Mouse (Mus musculus): Measurements from ENCODE around the gene Abcb6. TPM values are rescaled to one million over a fixed set of nuclear protein-coding genes. Genes with fewer than 3 reads are reported as not detected.

Gene Abcb6
- polyA plus RNA-seq, 1 experiment: 30.1 TPM

DNA sequence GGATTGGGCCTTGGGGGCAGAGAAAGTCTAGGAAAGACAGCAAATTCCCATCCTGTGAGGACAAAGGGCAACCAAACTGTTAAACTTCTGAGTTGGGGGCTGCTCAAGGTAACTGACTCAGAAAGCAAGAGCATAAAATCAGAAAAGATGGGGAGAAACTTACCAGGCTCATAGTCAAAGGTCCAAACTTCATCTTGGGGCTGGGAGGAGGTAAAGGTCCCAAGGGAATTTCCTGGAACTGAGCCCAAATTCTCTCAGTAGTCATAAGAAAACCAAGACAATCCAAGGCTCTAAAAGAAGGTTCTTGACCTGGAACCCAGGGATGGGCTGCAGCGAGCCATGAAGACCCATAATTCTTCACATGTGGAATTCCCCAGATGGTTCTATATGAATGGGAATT, 21.0 kb upstream of the Abcb6 start:
- no peak for DNase-seq (ENCODE audit: low read depth)

DNA sequence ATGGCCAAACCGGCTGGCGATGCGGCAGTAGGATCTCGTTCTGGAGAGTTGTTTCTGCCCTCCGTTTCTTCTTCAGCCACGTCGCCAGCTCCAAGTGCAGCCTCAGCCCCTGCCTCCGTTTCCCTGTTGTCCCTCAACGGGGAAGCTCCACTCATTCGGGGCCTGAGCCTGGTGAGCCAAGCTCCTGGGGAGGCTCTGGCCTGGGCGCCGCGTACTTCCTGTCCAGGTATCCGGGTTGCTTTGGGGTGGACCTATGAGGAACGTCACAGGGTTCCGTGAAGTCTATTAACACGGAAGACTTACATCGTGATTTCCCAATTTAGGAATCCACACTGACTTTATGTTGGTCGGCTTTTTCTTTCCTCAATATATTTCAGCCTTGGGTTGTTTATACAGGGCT, 12.3 kb upstream of the Abcb6 start:
- DNase-seq (ENCODE audit: low read depth): no peak

DNA sequence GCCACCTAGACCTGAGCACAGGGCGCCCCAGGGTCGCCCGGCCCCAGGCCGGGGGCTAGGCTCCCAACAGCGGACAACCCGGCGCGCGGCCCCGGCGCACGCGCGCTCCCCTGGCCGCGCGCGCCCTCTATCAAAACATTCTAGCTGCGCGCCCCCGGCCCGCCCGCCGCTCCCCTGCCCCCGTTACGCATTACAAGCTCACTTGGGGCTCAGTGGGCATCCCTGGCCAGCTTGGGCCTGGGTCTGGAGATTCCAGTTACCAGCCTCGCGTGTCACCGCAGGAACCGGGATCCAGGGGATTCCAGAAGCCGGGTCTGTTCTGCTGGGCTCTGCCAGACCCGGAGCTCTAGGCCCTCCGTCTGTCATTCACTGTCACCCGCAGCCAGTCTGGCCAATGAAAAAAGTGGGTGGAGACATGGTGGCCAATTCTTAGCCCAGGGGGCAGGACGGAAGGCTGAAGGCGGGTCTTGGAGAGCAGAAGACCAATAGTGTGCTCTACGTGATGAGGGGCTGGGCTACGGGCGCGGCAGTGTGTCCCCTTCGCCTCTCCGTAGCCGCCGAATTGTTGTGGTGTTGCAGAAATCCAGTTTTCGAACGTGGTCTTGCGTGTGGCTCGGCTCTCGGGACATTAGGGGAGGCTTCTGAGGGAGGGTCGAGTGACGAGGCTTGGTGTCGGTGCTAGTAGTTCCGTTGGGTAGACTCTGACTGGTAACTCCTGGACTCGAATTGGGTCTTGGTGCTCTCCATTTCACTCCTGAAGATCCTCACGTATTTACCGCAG, 11.6 kb upstream of the Abcb6 start, which contains the start of the genes Ankzf1 and Atg9a:
Gene Ankzf1, plus strand, starts transcription at position 530 of the 781 bp plus-strand sequence.
Gene Atg9a, minus strand, starts transcription at position 575 of the 781 bp plus-strand sequence.
- peak; percentile 92 for DNase-seq (ENCODE audit: low read depth)

DNA sequence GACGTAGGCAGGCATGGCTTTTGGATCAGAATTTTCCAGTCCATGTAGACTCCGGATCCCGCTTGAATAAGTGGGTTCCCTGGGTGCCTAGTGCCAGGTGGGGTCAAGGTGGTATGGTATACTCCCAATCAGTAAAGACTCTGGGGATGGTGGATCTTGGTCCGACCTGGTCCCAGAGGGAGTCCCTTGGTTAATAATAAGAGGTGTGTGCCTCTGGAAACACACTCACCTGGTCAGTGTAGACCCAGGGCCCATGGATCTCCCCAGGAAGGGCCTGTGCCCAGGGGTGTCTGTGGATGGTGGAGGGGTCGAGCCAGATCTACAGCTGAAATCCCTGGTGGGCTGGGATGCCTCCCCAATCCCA, 11.0 kb upstream of the Abcb6 start:
- DNase-seq (ENCODE audit: low read depth): no peak

DNA sequence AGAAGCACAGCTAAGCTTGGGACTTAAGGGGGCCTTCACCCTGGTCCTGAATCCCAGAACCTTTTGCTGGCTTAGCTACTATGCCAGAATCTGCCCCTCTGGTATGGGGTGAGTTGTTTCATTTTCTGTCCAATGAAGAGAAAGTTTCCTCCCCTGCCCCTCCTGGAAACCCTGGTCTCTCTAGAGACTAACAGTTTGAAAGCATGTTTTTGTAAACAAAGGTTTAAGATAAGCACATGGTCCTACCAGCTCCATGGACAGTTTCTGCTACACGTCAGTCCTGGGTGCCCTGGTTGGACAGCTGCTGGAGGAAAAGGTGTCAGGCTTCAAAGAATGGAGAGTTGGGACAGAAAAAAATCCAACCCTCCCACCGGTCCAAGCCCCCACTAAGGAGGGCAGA, 10.4 kb upstream of the Abcb6 start:
- no peak for DNase-seq (ENCODE audit: low read depth)

DNA sequence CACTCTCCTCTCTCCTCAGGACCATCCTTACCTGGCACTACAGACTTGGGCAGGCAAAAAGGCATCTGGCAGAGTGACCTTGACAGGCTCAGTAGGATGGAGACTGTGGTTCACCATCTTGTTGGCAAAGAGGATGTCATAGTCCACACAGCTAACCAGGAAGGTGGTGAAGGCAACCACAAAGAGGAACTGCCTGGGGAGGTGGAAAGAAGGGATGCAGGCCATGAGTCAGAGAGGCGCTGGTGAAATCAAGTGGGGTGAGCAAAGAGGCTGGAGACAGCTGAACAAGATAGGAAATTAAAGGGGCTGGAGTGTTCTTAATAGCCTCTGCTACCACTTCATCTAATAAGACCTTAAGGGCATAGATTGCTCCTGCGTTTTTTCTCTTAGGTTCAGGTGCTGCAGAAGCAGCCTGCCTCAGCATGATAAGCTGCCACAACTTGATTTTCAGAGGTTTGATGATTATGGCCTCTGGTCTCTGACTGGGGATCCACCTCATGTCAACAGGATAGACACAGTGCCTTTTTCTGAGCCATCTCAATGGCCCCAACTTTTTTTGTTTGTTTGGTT, 7.8 kb upstream of the Abcb6 start:
- no peak for DNase-seq (ENCODE audit: low read depth)

DNA sequence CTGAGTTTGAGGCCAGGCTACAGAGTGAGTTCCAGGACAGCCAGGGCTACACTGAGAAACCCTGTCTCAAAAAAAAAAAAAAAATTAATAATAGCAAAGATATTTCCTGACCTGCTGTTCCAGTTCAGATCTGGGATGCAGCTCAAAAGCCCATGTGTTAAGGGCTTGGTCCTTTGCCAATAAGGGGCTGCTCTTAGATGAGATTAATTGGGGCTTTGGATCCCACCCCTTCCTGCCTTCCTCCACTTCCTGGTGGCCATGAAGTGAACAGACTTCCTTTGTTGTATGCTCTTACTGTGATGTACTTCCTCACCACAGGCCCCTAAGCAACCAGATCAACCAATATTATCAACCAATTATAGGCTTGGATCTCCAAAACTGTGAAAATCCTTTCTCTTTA, 6.9 kb upstream of the Abcb6 start:
- no peak for DNase-seq (ENCODE audit: low read depth)

DNA sequence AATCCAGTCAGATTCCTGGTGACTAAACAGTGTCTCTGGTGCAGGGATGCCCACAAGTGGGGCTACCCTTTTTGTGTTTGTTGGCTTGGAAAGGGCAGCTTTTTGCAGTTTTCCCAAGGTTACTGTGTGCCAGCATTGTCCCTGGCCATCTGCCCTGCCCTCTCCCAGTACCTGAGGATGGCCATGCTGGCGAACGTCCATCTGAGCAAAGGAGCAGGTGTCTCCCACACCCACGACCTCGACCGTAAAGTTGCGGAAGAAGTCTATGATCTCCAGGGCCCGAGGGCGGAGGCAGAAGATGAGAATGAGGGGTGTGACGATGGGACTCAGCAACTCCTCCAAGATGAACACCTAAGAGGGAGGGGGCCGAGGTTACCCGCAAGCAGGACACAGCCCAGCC, 5.3 kb upstream of the Abcb6 start:
- DNase-seq (ENCODE audit: low read depth): no peak

DNA sequence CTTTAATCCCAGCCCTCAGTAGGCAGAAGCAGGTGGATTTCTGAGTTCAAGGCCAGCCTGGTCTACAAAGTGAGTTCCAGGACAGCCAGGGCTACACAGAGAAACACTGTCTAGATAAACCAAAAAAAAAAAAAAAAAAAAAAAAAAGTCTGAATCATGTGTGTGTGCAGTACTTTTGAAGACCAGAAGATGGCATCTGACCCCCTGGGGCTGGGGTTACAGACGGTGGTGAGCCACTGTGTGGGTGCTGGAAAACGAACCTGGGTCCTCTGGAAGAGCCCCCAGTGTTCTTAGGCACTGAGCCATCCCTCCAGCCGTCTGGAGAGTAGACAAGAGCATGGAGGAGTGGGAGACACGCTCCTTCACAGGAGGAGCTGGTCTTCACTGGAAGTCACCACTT, 2.0 kb upstream of the Abcb6 start:
- no peak for DNase-seq (ENCODE audit: low read depth)

DNA sequence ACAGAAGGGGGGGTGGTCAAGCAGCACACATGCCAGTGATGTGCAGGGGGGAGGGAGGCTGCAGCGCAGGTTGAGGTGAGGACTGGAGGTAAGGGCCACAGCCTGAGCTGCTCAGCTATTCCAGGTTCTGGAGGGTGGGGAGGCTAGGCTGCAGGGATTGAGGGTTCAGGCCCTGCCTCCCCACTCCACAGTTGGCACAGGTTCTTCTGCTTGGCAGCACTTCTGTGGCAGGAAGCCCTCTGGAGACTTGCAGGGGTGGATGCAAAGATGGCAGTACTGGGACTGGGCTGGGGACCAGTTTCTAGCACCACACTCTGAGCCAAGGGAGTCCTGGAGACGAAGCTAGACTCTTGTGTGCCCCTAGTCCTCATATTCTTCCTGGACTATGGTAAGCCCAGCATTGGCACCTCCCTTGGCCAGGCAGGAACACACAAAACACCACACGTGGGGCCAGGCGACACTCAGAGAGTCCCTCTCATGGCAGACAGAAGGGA, 1.2 kb upstream of the Abcb6 start:
- DNase-seq (ENCODE audit: low read depth): no peak

DNA sequence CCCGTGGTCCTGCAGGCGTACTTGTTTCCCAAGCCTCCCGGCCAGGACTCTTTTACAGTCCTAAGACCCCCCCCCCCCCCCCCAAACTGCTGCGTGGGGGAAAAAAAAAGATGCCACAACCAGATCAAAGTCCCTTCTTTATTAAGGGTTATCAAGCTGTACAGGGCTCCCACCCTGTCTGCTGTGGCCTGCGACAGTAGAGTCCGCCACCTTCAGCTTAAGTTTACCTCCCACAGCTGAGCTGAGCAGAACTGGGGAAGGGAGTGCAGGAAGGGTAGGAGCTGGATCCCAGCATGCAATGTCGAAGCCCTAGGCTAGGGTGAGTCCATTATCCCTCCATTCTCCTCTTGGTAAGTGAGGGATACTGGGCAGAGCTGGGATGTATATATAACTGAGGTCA, 549 bp upstream of the Abcb6 start:
- no peak for DNase-seq (ENCODE audit: low read depth)

DNA sequence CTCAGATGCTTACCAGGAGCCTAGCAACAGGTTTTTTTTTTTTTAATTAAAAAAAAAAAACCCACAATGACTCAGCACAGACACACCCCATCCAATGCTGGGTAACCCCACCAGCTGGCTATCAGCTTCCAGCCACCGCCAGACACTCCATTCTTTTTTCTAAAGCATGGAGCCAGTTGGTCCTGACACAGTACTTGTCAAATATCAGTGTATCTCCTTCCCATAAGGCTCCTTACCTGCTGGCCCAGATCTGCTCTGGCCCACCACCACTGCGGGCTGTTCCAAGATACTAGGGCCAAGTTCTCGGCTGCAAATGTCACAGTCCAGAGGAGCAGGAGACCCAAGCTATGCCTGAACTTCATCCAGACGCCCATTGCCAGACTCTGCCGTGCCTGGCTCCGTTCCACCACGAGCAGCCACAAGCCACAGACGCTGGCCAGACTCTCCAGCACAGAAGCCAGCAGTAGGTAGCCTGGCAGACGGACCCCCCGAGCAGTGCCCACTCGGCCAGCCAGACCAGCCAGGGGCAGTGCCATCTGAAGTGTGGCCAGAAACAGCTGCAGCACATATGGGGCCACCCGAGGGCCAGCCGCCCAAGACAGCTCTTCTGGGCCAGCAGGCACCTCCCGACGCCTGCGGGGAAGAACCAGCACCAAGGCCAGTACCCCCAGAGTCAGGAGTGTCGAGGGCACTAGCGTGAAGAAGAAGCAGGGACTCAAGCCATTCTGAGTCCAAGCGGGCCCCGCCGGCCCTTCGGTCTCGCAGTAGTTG, 673 bp downstream of the Abcb6 start:
- DNase-seq (ENCODE audit: low read depth): no peak

DNA sequence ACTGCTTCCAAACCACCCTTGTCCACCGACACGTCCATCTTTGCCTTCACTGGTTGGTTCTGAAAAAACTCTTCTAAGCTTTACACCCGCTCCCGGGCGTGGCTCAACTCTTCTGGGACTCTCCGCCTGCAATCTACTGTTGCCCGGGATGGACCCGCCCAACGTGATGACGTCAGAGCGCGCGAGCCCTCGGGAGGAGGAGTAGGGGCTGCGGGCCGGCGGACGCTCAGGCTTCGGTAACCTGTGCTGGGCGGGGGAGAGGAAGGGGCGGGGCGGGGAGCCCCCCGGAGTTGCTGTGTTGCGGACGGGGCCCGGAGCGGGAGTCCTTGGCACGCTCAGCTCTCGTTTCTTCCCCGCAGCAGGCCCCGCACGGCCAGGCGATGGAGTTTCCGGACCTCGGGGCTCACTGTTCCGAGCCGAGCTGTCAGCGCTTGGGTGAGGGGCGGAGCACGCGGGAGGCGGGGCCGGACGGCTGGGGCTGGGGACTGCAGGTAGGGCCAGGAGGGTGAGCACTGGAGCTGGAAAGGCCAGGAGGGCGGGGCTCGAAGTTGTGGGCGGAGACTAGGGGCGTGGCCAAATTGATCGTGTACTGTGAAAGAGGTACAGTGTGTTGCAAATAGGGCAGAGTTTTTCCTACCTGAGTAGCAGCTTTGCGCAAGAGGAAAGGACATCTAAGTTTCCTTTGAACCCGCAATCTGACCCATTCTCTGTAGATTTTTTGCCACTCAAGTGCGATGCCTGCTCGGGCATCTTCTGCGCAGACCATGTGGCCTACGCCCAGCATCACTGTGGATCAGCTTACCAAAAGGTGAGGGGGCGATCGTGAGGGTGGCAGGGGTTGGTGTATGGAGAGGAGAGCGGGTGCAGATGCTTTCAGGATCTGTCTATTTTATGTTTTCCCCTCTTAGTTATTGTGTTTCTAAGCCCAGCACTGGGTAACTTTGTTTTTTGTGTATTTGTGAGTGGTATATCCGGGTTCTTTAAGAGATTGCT, 11.4 kb downstream of the Abcb6 start, which contains the start of gene Zfand2b:
Gene Zfand2b, plus strand, starts transcription at position 175 of the 993 bp plus-strand sequence.
- DNase-seq (ENCODE audit: low read depth): peak; percentile 77

DNA sequence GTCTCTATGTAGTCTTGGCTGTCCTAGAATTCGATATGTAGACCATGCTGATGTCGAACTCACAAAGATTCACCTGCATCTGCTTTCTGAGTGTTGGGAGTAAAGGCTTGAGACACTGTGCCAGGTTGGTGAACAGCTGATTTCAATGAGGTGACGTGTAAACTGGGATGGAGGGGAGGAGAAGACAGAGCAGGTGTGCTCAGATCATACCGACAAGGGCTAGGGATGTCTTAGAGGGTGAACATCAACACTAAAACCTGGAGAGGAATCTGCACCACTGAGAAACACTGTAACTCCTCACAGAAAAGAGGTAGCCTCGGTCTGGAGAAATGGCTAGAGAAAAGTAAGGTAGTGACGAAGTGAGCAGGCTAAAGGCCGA, 12.1 kb downstream of the Abcb6 start:
- no peak for DNase-seq (ENCODE audit: low read depth)

DNA sequence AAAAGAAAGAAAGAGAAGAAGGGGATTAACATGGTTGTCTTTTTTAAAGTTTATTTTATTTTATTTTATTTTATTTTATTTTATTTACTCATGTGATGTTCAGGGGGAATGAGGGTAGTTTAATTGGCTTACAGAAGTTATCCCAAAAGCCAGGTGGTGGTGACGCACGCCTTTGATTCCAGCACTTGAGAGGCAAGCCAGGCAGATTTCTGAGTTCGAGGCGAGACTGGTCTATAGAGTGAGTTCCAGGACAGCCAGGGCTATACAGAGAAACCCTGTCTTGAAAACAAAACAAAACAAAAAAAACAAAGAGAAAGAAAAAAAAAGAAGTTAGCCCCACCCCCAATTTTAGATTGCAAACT, 20.0 kb downstream of the Abcb6 start:
- DNase-seq (ENCODE audit: low read depth): no peak

DNA sequence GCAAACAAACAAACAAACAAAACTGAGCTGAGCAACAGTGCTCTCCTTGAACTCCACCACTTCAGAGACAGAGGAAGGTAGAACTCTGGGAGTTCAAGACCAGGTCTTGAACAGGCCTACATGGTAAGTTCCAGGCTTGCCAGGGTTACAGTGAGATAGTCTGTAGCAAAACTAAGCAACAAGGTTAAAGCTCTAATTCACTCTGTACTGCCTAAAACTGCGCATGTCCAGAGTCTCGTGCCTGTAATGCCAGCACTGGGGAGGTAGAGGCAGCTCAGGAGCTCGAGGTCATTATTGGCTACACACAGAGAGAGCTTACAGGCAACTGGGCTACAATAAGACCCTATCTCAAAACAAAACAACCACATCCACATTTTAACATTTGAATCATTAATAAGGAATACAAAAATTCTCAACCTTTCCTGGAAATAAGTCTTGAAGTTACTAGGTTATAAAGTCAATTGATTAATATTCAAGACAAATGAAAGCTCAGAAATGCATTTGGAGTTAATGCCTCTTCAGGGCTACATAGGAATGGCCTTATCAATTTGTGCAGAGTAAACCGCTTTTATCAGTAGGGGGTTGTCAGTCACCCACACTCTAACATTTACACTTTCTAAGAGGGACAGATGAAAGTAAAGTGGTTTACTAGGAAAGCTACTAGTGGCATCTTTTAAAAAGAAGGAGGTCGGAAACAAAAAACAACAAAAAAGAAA, 20.5 kb downstream of the Abcb6 start:
- DNase-seq (ENCODE audit: low read depth): no peak

DNA sequence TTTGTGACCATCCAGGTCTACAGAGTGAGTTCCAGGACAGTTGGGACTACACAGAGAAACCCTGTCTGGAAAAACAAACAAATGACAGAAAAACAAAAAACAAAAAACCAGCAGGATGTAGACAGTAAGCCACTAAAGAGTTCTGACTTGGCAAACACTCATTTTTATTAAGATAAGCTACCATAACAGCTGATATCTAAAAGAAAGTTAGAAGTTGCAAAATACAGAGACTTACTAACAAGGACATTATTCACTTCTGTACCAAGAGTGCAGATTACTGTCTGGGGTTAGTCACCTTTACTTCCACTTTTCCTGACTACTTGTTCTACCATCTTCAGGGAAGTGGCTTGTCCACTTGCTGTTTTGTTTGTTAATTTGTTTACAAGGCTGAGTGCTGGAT, 21.2 kb downstream of the Abcb6 start:
- DNase-seq (ENCODE audit: low read depth): no peak

DNA sequence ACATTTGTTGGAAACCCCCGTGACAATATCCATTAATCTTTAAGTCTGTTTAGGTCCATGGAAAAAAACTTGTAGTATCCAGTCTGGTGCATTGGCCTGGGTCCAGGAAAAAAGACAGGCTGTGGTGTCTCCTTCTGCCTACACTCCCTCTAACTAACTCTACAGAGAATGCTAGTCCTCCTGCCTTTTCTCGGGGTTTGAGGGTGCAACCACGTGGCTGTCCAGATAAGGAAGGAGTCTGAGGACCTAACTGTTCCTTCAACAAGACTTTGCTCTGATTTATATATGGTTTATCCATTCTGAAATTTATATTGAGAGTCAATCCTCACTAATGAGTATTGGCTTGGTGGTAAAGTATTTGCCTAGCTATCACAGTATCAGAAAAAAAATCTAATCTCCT, 24.4 kb downstream of the Abcb6 start:
- DNase-seq (ENCODE audit: low read depth): no peak

DNA sequence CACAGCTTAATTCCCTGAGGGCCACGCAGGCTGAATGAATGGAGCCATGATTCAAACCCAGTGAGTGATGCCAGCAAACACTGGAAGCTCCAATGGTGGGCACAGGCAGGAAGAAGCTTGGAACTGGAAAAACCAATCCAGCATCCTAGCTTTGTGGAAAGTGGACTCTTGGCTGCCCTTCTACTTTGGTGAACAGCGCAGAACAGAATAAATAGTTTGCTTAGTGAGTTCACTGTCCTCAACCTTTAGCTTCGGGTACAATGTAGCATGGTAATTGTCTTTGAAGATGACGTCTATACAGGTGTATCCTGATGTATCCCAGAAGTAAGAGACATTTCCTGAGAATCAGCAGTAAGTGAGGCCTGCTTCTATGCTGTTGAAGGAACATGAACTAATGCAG, 31.5 kb downstream of the Abcb6 start:
- no peak for DNase-seq (ENCODE audit: low read depth)

DNA sequence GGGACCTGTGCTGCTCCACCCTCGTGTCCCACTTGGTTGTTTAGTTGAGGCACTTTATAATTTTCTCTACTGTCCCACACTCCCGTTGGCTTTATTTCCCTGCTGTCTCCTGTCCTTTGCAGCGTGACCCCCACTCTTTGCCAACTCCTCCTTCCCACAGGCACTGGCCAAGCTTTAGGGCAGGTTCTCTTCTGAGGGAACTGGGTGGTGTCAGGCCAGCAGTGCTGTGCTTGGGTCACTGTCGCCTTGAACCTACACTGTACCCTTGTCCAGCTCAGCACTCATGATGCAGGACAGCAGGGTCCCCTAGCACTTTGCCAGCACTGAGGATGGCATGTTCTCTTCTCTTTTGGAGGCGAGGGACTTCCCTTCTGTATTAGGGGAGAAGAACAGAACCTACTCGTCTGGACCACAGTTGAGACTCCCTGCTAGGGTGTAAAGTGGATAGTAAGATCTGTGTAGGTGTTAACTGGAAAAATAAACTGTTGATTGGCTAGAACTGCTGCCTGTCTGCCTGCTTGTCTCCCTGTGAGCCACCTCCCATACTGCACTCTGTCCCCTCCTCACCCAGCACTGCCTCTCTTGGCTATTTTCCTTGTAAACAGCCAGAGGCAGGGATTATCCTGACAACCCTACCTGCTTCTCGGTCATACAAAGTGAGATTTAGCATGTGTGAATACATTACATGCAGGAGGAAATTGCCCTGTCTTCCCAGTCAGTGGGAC, 32.6 kb downstream of the Abcb6 start:
- no peak for DNase-seq (ENCODE audit: low read depth)
